Mouse (Mus musculus) embryonic facial prominence, embryonic 14.5 days (tissue): Measurements from ENCODE around the gene Irf2. TPM values are rescaled to one million over a fixed set of nuclear protein-coding genes. Genes with fewer than 3 reads are reported as not detected.
A peak's percentile ranks its signal among the peaks of the same experiment; 100 is the strongest.

Experiments used
- ATAC-seq: fragments of 200-750 bp; cut with Nextera tagmentation; 2 replicates; pipeline ENCODE4 v1.8.0; 2017; ENCODE audit warnings: low read depth, moderate number of reproducible peaks, moderate TSS enrichment
- DNase-seq: peaks from one replicate; pipeline ENCODE4 v3.0.0-alpha.2; 2015; ENCODE audit warnings: low spot score
- H3K27ac ChIP-seq: fragments of 300-500 bp; sonication (generic); replicated peaks from 2 replicates; pipeline ENCODE4 v1.5.1; 2014; ENCODE audit warnings: low read depth, mild to moderate bottlenecking, low read length, moderate library complexity
- H3K27me3 ChIP-seq: fragments of 300-500 bp; sonication (generic); replicated peaks from 2 replicates; pipeline ENCODE4 v1.6.1; 2014; ENCODE audit warnings: low read length; ENCODE audit not compliant: control insufficient read depth, insufficient read depth
- H3K36me3 ChIP-seq: fragments of 300-500 bp; sonication (generic); 2 replicates; pipeline ENCODE4 v1.6.1; 2014; ENCODE audit warnings: low read length, mixed read lengths; ENCODE audit not compliant: control insufficient read depth, insufficient read depth
- H3K4me1 ChIP-seq: fragments of 300-500 bp; sonication (generic); 2 replicates; pipeline ENCODE4 v1.6.1; 2014; ENCODE audit warnings: antibody characterized with exemption, low read length; ENCODE audit not compliant: control insufficient read depth, insufficient read depth
- H3K4me2 ChIP-seq: fragments of 300-500 bp; sonication (generic); 2 replicates; pipeline ENCODE4 v1.6.1; 2014; ENCODE audit warnings: low read depth, mild to moderate bottlenecking, low read length, moderate library complexity, mixed read lengths
- H3K4me3 ChIP-seq: fragments of 300-500 bp; sonication (generic); 2 replicates; pipeline ENCODE4 v1.5.1; 2014; ENCODE audit warnings: low read depth, mild to moderate bottlenecking, low read length
- H3K9ac ChIP-seq: fragments of 300-500 bp; sonication (generic); 2 replicates; pipeline ENCODE4 v1.6.1; 2014; ENCODE audit warnings: low read depth, mild to moderate bottlenecking, low read length, moderate library complexity, mixed read lengths
- H3K9me3 ChIP-seq: fragments of 300-500 bp; sonication (generic); 2 replicates; pipeline ENCODE4 v1.6.1; 2016; ENCODE audit warnings: low read length; ENCODE audit not compliant: control insufficient read depth
- WGBS: fragments of 180-500 bp; shearing (Covaris S2); extraction: QIAGEN DNeasy Blood & Tissue Kit; methylation state at CpG from one replicate; pipeline ENCODE4 v1.1.7; 2014; 5-methylcytosine and 5-hydroxymethylcytosine counted together
- polyA plus RNA-seq: library from polyadenylated mRNA; unstranded; fragments of >200 nt; fragmentation: Nextera tagmentation; extraction: Ambion mirVana; gene quantifications from 2 replicates; pipeline ENCODE4 v1.2.1, GENCODE M21; 2014

The Irf2 gene
- polyA plus RNA-seq, 1 experiment from 2014 or later, result 15.3 TPM

GRCm38 (mm10) chr8:46706730-46707129 is 32.8 kb upstream of the Irf2 start:
- Histone ChIP-seq H3K9me3 (no peaks in the 10 kb centered on the region), H3K27me3 (no peaks in the 10 kb centered on the region), H3K36me3 (no peaks in the 10 kb centered on the region), H3K9ac (no peak overlapping the region), H3K27ac (no peak overlapping the region), H3K4me1 (no peaks in the 10 kb centered on the region), H3K4me2 (no peak overlapping the region), H3K4me3 (no peak overlapping the region)
- 72% methylated on average over 5 of the region's 5 CpGs for WGBS
- ATAC-seq (no peak), DNase-seq (no peak)

GRCm38 (mm10) chr8:46709302-46709701 is 30.2 kb upstream of the Irf2 start:
- Histone ChIP-seq H3K36me3 (no peaks in the 10 kb centered on the region), H3K9me3 (no peaks in the 10 kb centered on the region), H3K4me3 (no peak overlapping the region), H3K27ac (no peak overlapping the region), H3K27me3 (no peaks in the 10 kb centered on the region), H3K9ac (no peak overlapping the region), H3K4me1 (no peaks in the 10 kb centered on the region), H3K4me2 (no peak overlapping the region)
- ATAC-seq, result no peak
- WGBS, result 70% methylated on average over 4 of the region's 4 CpGs
- DNase-seq, result no peak

GRCm38 (mm10) chr8:46710289-46710688 is 29.2 kb upstream of the Irf2 start:
- Histone ChIP-seq H3K9ac (no peak overlapping the region), H3K4me2 (no peak overlapping the region), H3K36me3 (no peaks in the 10 kb centered on the region), H3K27ac (no peak overlapping the region), H3K4me1 (no peaks in the 10 kb centered on the region), H3K4me3 (no peak overlapping the region), H3K9me3 (no peaks in the 10 kb centered on the region), H3K27me3 (no peaks in the 10 kb centered on the region)
- no peak for DNase-seq
- no peak for ATAC-seq
- 91% methylated on average over 8 of the region's 8 CpGs for WGBS

- H3K9ac ChIP-seq, result no peak overlapping the region
- no peaks in the 10 kb centered on the region for H3K36me3 ChIP-seq
- no peak overlapping the region for H3K4me2 ChIP-seq
- DNase-seq (no peak), ATAC-seq (no peak)
- no peak overlapping the region for H3K27ac ChIP-seq
- peaks cover 10% of the 10 kb centered on the region for H3K4me1 ChIP-seq
- no peaks in the 10 kb centered on the region for H3K27me3 ChIP-seq
- H3K9me3 ChIP-seq, result no peaks in the 10 kb centered on the region
- H3K4me3 ChIP-seq, result no peak overlapping the region
- 59% methylated on average over 2 of the region's 2 CpGs for WGBS
Observed at GRCm38 (mm10) chr8:46711496-46711895, 28.0 kb upstream of the Irf2 start.

GRCm38 (mm10) chr8:46713178-46713577 is 26.4 kb upstream of the Irf2 start:
- 89% methylated on average over 11 of the region's 11 CpGs for WGBS
- H3K9ac ChIP-seq, result no peak overlapping the region
- ATAC-seq, result no peak

DNA sequence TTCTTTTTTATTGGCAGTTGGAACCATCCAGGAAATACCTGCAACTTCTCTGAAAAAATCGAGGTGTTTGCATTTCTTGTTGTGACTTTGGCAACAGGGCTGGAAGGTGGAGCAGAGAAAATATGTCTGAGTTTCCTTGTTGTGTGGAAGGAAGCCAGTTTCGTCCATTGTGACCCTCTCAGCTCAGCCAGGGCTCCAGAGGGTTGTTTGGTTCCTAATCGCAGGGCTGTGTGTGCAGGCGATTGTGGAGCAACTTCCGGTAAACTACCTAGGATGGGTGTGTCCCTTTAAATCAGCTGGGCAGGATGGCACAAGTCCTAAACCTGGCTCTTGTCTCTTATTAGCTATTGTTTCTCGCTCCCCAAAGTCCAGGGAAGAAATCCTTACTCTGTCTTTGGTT is 25.7 kb upstream of the Irf2 start:
- Histone ChIP-seq H3K4me1 (peaks cover 18% of the 10 kb centered on the region), H3K36me3 (no peaks in the 10 kb centered on the region), H3K27ac (no peak overlapping the region), H3K4me3 (no peak overlapping the region), H3K4me2 (no peak overlapping the region), H3K9me3 (no peaks in the 10 kb centered on the region), H3K27me3 (no peaks in the 10 kb centered on the region), H3K9ac (no peak overlapping the region)
- 61% methylated on average over 6 of the region's 6 CpGs for WGBS
- ATAC-seq (no peak), DNase-seq (peak; percentile 32)

More at GRCm38 (mm10) chr8:46713178-46713577, 26.4 kb upstream of the Irf2 start:
- H3K4me2 ChIP-seq, result no peak overlapping the region
- peaks cover 18% of the 10 kb centered on the region for H3K4me1 ChIP-seq
- DNase-seq, result no peak
- no peaks in the 10 kb centered on the region for H3K36me3 ChIP-seq
- no peaks in the 10 kb centered on the region for H3K9me3 ChIP-seq
- no peaks in the 10 kb centered on the region for H3K27me3 ChIP-seq
- H3K27ac ChIP-seq, result no peak overlapping the region
- no peak overlapping the region for H3K4me3 ChIP-seq

- H3K4me3 ChIP-seq, result no peak overlapping the region
- no peak overlapping the region for H3K27ac ChIP-seq
- H3K4me2 ChIP-seq, result no peak overlapping the region
- ATAC-seq, result no peak
- H3K9ac ChIP-seq, result no peak overlapping the region
- no peaks in the 10 kb centered on the region for H3K27me3 ChIP-seq
- no peaks in the 10 kb centered on the region for H3K36me3 ChIP-seq
- peaks cover 18% of the 10 kb centered on the region for H3K4me1 ChIP-seq
- WGBS, result 63% methylated on average over 3 of the region's 3 CpGs
- H3K9me3 ChIP-seq, result no peaks in the 10 kb centered on the region
- no peak for DNase-seq
Observed at GRCm38 (mm10) chr8:46714400-46714799, 25.1 kb upstream of the Irf2 start.

- no peaks in the 10 kb centered on the region for H3K36me3 ChIP-seq
- H3K9ac ChIP-seq, result no peak overlapping the region; the same call in 1 of the 2 replicates
- ATAC-seq (no peak), DNase-seq (peak; percentile 61)
- H3K27me3 ChIP-seq, result no peaks in the 10 kb centered on the region
- H3K27ac ChIP-seq, result 0 out of 2 replicates have a peak overlapping the region, but pooled peaks have one; percentile 45
- no peaks in the 10 kb centered on the region for H3K9me3 ChIP-seq
- H3K4me3 ChIP-seq, result peak overlapping the region; percentile 15; the same call in 1 of the 2 replicates
- H3K4me2 ChIP-seq, result peak overlapping the region; percentile 42
- H3K4me1 ChIP-seq, result peaks cover 18% of the 10 kb centered on the region
- WGBS, result 15% methylated on average over 11 of the region's 11 CpGs
Observed at GRCm38 (mm10) chr8:46716477-46716876, 23.1 kb upstream of the Irf2 start.

GRCm38 (mm10) chr8:46717170-46717569 is 22.4 kb upstream of the Irf2 start:
- Histone ChIP-seq H3K27ac (no peak overlapping the region), H3K4me3 (no peak overlapping the region)

More at GRCm38 (mm10) chr8:46717170-46717569, 22.4 kb upstream of the Irf2 start:
- DNase-seq (no peak), ATAC-seq (no peak)
- H3K9ac ChIP-seq, result no peak overlapping the region
- H3K4me2 ChIP-seq, result no peak overlapping the region
- H3K9me3 ChIP-seq, result no peaks in the 10 kb centered on the region
- H3K27me3 ChIP-seq, result no peaks in the 10 kb centered on the region
- H3K36me3 ChIP-seq, result no peaks in the 10 kb centered on the region
- WGBS, result 52% methylated on average over 6 of the region's 6 CpGs
- H3K4me1 ChIP-seq, result peaks cover 18% of the 10 kb centered on the region
